Mouse (Mus musculus) embryonic facial prominence, embryonic 14.5 days (tissue): ENCODE measurements around the gene Dusp8. TPM values are rescaled to one million over a fixed set of nuclear protein-coding genes. Genes with fewer than 3 reads are reported as not detected.

ENCODE experiments used
- ATAC-seq: fragments of 200-750 bp; cut with Nextera tagmentation; 2 replicates; pipeline ENCODE4 v1.8.0; 2017; ENCODE audit warnings: low read depth, moderate number of reproducible peaks, moderate TSS enrichment
- DNase-seq: peaks from one replicate; pipeline ENCODE4 v3.0.0-alpha.2; 2015; ENCODE audit warnings: low spot score
- H3K27ac ChIP-seq: fragments of 300-500 bp; sonication (generic); replicated peaks from 2 replicates; pipeline ENCODE4 v1.5.1; 2014; ENCODE audit warnings: low read depth, mild to moderate bottlenecking, low read length, moderate library complexity
- H3K27me3 ChIP-seq: fragments of 300-500 bp; sonication (generic); replicated peaks from 2 replicates; pipeline ENCODE4 v1.6.1; 2014; ENCODE audit warnings: low read length; ENCODE audit not compliant: control insufficient read depth, insufficient read depth
- H3K36me3 ChIP-seq: fragments of 300-500 bp; sonication (generic); 2 replicates; pipeline ENCODE4 v1.6.1; 2014; ENCODE audit warnings: low read length, mixed read lengths; ENCODE audit not compliant: control insufficient read depth, insufficient read depth
- H3K4me1 ChIP-seq: fragments of 300-500 bp; sonication (generic); 2 replicates; pipeline ENCODE4 v1.6.1; 2014; ENCODE audit warnings: antibody characterized with exemption, low read length; ENCODE audit not compliant: control insufficient read depth, insufficient read depth
- H3K4me2 ChIP-seq: fragments of 300-500 bp; sonication (generic); 2 replicates; pipeline ENCODE4 v1.6.1; 2014; ENCODE audit warnings: low read depth, mild to moderate bottlenecking, low read length, moderate library complexity, mixed read lengths
- H3K4me3 ChIP-seq: fragments of 300-500 bp; sonication (generic); 2 replicates; pipeline ENCODE4 v1.5.1; 2014; ENCODE audit warnings: low read depth, mild to moderate bottlenecking, low read length
- H3K9ac ChIP-seq: fragments of 300-500 bp; sonication (generic); 2 replicates; pipeline ENCODE4 v1.6.1; 2014; ENCODE audit warnings: low read depth, mild to moderate bottlenecking, low read length, moderate library complexity, mixed read lengths
- H3K9me3 ChIP-seq: fragments of 300-500 bp; sonication (generic); 2 replicates; pipeline ENCODE4 v1.6.1; 2016; ENCODE audit warnings: low read length; ENCODE audit not compliant: control insufficient read depth
- whole genome bisulfite sequencing: fragments of 180-500 bp; shearing (Covaris S2); extraction: QIAGEN DNeasy Blood & Tissue Kit; methylation state at CpG from one replicate; pipeline ENCODE4 v1.1.7; 2014; 5-methylcytosine and 5-hydroxymethylcytosine counted together
- polyA plus RNA-seq: library from polyadenylated mRNA; unstranded; fragments of >200 nt; fragmentation: Nextera tagmentation; extraction: Ambion mirVana; gene quantifications from 2 replicates; pipeline ENCODE4 v1.2.1, GENCODE M21; 2014

Gene Dusp8
- polyA plus RNA-seq, 1 experiment from 2014 or later, result 11.1 TPM

- WGBS, result 0% methylated on average over 7 of the region's 10 CpGs
Observed at GRCm38 (mm10) chr7:142071212-142071578, 24.4 kb downstream of the Dusp8 start.

GRCm38 (mm10) chr7:142070458-142071211 lies 25.0 kb downstream of the Dusp8 start:
- no peak overlapping the region for H3K27ac ChIP-seq
- H3K4me1 ChIP-seq, result no peaks in the 10 kb centered on the region
- H3K27me3 ChIP-seq, result 0 out of 2 replicates have a peak, but pooled peaks cover 7% of the 10 kb centered on the region
- DNase-seq, result peak; percentile 36
- no peaks in the 10 kb centered on the region for H3K36me3 ChIP-seq
- ATAC-seq, result peak; percentile 88
- no peaks in the 10 kb centered on the region for H3K9me3 ChIP-seq
- H3K4me2 ChIP-seq, result peak overlapping the region; percentile 24; the same call in 1 of the 2 replicates
- H3K9ac ChIP-seq, result no peak overlapping the region; the same call in 1 of the 2 replicates
- H3K4me3 ChIP-seq, result no peak overlapping the region
- 12% methylated on average over 13 of the region's 13 CpGs for WGBS

More at GRCm38 (mm10) chr7:142071212-142071578, 24.4 kb downstream of the Dusp8 start:
- Histone ChIP-seq H3K36me3 (no peaks in the 10 kb centered on the region), H3K4me3 (no peak overlapping the region), H3K27ac (no peak overlapping the region), H3K27me3 (0 out of 2 replicates have a peak, but pooled peaks cover 7% of the 10 kb centered on the region), H3K4me2 (peak overlapping the region; percentile 24; the same call in 1 of the 2 replicates), H3K9ac (no peak overlapping the region; the same call in 1 of the 2 replicates), H3K9me3 (no peaks in the 10 kb centered on the region), H3K4me1 (no peaks in the 10 kb centered on the region)
- DNase-seq (no peak), ATAC-seq (peak; percentile 55; the same call in 1 of the 2 replicates)

- 67% methylated on average over 4 of the region's 4 CpGs for WGBS
- H3K27ac ChIP-seq, result no peak overlapping the region
- no peak overlapping the region for H3K4me2 ChIP-seq
- H3K36me3 ChIP-seq, result no peaks in the 10 kb centered on the region
- H3K27me3 ChIP-seq, result 0 out of 2 replicates have a peak, but pooled peaks cover 3% of the 10 kb centered on the region
- DNase-seq (no peak), ATAC-seq (no peak)
- H3K9ac ChIP-seq, result no peak overlapping the region
- no peaks in the 10 kb centered on the region for H3K9me3 ChIP-seq
- H3K4me3 ChIP-seq, result no peak overlapping the region
- no peaks in the 10 kb centered on the region for H3K4me1 ChIP-seq
Observed at GRCm38 (mm10) chr7:142068429-142068828, 27.2 kb downstream of the Dusp8 start.

DNA sequence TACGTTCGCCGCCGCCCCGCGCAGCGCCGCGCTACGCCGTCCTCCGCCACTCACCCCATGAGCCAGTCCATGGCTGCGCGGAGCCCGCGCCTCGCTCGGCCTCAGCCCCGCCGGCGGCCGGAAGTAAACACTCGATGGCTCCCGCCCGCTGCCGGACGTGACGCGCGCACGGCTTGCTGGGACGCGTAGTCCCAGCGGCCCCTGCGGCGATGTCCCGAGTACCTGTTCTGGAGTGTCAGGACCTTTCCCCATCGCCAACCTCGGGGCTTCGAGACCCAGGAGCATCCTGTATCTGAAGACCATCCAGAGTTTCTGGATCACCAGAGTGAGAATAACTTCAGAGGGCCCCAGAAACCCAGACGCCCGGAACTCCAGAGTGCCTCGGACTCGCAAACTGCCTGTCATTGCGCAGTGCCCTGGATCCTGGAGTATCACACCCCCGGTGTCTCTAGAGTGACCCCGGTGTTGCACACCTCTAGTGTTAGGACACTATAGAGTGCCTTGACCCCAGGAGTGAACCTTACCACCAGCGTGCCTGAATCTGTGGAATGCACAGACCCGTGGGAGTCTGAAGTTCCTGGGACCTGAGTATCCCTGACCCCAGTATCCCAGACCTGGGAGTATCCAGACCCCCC lies 34.6 kb downstream of the Dusp8 start, which contains the start of gene Mob2:
Gene Mob2, minus strand, starts transcription at position 135 of the 635 bp plus-strand sequence.
- H3K27ac ChIP-seq, result peak within 1 kb of the TSS; percentile 81
- H3K4me2 ChIP-seq, result peak within 1 kb of the TSS; percentile 97
- WGBS, result 0% methylated on average over 21 of the region's 49 CpGs
- H3K9me3 ChIP-seq, result no peaks in the 10 kb centered on the region
- H3K4me3 ChIP-seq, result peak within 1 kb of the TSS; percentile 99
- peak within 1 kb of the TSS; percentile 92 for H3K9ac ChIP-seq
- DNase-seq (peak; percentile 94), ATAC-seq (peak; percentile 97)
- no peaks in the 10 kb centered on the region for H3K27me3 ChIP-seq
- H3K4me1 ChIP-seq, result peaks cover 13% of the 10 kb centered on the region
- H3K36me3 ChIP-seq, result 0 out of 2 replicates have a peak, but pooled peaks cover 6% of the 10 kb centered on the region

GRCm38 (mm10) chr7:142060185-142060930 lies 35.3 kb downstream of the Dusp8 start:
- DNase-seq (no peak), ATAC-seq (peak; percentile 48)
- peak overlapping the region; percentile 92 for H3K9ac ChIP-seq
- no peaks in the 10 kb centered on the region for H3K27me3 ChIP-seq
- H3K9me3 ChIP-seq, result no peaks in the 10 kb centered on the region
- under 1% methylated on average over 55 of the region's 66 CpGs for WGBS
- peaks cover 13% of the 10 kb centered on the region for H3K4me1 ChIP-seq
- peak overlapping the region; percentile 99 for H3K4me3 ChIP-seq
- H3K4me2 ChIP-seq, result peak overlapping the region; percentile 97
- peak overlapping the region; percentile 81 for H3K27ac ChIP-seq
- 0 out of 2 replicates have a peak, but pooled peaks cover 6% of the 10 kb centered on the region for H3K36me3 ChIP-seq

- DNase-seq (no peak), ATAC-seq (no peak)
- Histone ChIP-seq H3K4me3 (no peak overlapping the region), H3K27ac (no peak overlapping the region), H3K36me3 (0 out of 2 replicates have a peak, but pooled peaks cover 11% of the 10 kb centered on the region), H3K4me1 (peaks cover 13% of the 10 kb centered on the region), H3K9ac (0 out of 2 replicates have a peak overlapping the region, but pooled peaks have one; percentile 4), H3K9me3 (no peaks in the 10 kb centered on the region), H3K4me2 (no peak overlapping the region), H3K27me3 (no peaks in the 10 kb centered on the region)
- WGBS, result 64% methylated on average over 2 of the region's 2 CpGs
Observed at GRCm38 (mm10) chr7:142059024-142059423, 36.6 kb downstream of the Dusp8 start.

DNA sequence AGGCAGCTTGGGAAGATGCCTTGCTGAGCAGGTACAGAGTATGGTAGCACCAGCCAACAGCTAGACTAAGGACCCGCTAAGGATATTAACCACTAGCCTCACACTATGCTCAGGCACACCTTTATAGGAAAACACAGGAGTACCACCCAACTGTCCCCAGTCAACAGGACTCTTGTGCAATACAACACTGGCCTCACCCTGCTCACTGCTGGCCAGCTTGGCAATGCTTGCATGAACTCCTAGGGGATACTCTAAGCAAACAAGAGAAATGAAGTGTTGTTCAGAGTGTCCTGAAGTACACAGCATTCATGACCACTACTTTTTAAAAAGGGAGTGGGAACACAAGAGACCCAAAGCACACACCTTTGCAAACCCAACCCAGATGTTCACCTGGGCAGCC lies 38.5 kb downstream of the Dusp8 start:
- Histone ChIP-seq H3K36me3 (0 out of 2 replicates have a peak, but pooled peaks cover 13% of the 10 kb centered on the region), H3K27ac (no peak overlapping the region), H3K9ac (no peak overlapping the region), H3K4me3 (no peak overlapping the region), H3K4me1 (peaks cover 13% of the 10 kb centered on the region), H3K4me2 (no peak overlapping the region), H3K27me3 (no peaks in the 10 kb centered on the region), H3K9me3 (no peaks in the 10 kb centered on the region)
- ATAC-seq (no peak), DNase-seq (no peak)
- WGBS, result 90% methylated on average over 1 of the region's 1 CpGs

DNA sequence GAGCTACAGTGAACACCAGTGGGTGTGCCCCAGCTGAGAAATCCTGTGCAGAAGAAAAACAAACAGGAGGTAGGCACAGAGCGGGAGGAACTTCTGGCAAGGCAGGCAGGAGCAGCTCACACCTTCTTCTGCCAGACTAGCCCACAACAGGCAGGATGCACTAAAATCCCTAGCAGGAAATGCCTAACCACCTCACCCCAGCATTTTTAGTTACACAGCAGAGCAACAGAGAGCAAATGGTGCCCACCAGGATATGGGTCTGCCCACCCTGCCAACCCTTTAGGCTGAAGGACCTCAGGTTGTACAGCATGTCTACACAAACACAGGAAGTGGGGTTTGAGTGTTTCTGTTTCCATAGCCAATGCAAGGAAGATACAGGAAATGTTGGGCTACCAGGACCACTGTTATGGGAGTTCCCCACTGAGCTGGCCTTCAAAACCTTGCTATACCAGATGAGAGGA lies 39.0 kb downstream of the Dusp8 start:
- DNase-seq (no peak), ATAC-seq (no peak)
- H3K4me2 ChIP-seq, result no peak overlapping the region
- H3K9me3 ChIP-seq, result no peaks in the 10 kb centered on the region
- H3K36me3 ChIP-seq, result 0 out of 2 replicates have a peak, but pooled peaks cover 13% of the 10 kb centered on the region
- peaks cover 13% of the 10 kb centered on the region for H3K4me1 ChIP-seq
- H3K27ac ChIP-seq, result no peak overlapping the region
- no peak overlapping the region for H3K9ac ChIP-seq
- H3K27me3 ChIP-seq, result no peaks in the 10 kb centered on the region
- no peak overlapping the region for H3K4me3 ChIP-seq
- 62% methylated on average over 1 of the region's 1 CpGs for WGBS
